22 mouse cellular contexts compared by ENCODE assay signal in the genomic region with DNA sequence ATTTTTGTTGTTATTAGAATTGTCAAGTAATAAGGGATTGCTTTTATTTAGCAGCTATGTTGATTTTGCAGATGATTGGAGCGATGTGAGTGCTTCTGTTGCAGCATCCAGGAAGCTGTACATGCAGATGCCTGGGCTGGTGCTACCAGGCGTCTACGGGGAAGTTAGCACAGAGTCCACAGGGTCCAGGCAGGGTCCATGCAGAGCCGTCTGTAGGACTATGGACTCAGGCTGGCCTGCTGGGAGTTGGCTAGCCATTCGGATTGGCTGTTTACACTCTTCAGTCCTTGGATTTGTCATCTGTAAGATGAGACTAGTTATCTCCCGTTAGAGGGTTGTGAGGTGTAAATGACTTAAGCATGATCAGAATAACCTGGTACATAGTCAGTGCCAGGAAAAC. TPM values are rescaled to one million over a fixed set of nuclear protein-coding genes. Genes with fewer than 3 reads are reported as not detected.
DNase-seq lines count a peak whose midpoint lies in the region; ATAC-seq and TF ChIP-seq lines count a peak whose summit lies in the region.
"Had no signal": no experiment of that assay in that cellular context is flagged by ENCODE, and none has a peak within 500 bp of the region (broad histone marks: within the 10 kb centered on the region; RNA-seq: fewer than 3 reads in every experiment).

No protein-coding gene starts in this region.

- ATAC-seq in kidney, postnatal 0 days (replicated peaks; ENCODE audit: low FRiP score, low read depth), result peak; percentile 80
- peak; percentile 66 for ATAC-seq in liver, embryonic 11.5 days (replicated peaks; ENCODE audit: low FRiP score)
- ATAC-seq: forebrain, postnatal 0 days; midbrain, embryonic 16.5 days had no signal

- peak overlapping the region; percentile 67; the same call in 1 of the 2 replicates for H3K27ac ChIP-seq in gastrocnemius, adult 2 months
- H3K27ac ChIP-seq in kidney, postnatal 0 days, result no peak overlapping the region
- H3K27ac ChIP-seq in liver, embryonic 11.5 days (ENCODE audit: low read depth, low read length), result no peak overlapping the region
- H3K27ac ChIP-seq: forebrain, embryonic 10.5 days; hindbrain, embryonic 14.5 days had no signal

- H3K9me3 ChIP-seq in kidney, postnatal 0 days (replicated peaks; ENCODE audit: low read length), result no peaks in the 10 kb centered on the region
- H3K9me3 ChIP-seq in liver, embryonic 11.5 days (ENCODE audit: control insufficient read depth, low read length), result no peaks in the 10 kb centered on the region
- H3K9me3 ChIP-seq: forebrain, embryonic 10.5 days; G1E had no signal

- no peaks in the 10 kb centered on the region for H3K27me3 ChIP-seq in kidney, postnatal 0 days (ENCODE audit: insufficient read depth, low read length)
- no peaks in the 10 kb centered on the region for H3K27me3 ChIP-seq in liver, embryonic 11.5 days (replicated peaks; ENCODE audit: control insufficient read depth, insufficient read depth, low read length)

- no peak for TF ChIP-seq CTCF in gastrocnemius, adult 2 months (IDR thresholded peaks at IDR 0.05)
- TF ChIP-seq CTCF in kidney, postnatal 0 days (IDR thresholded peaks at IDR 0.05; ENCODE audit: low read depth), result no peak

- intact Hi-C loops in gastrocnemius, adult 2 months (cut with DNase I), result no loop called here

- H3K36me3 ChIP-seq in kidney, postnatal 0 days (ENCODE audit: insufficient read depth, low read length), result peaks cover 35% of the 10 kb centered on the region
- H3K36me3 ChIP-seq in liver, embryonic 11.5 days (ENCODE audit: control insufficient read depth, insufficient read depth, low read length), result peaks cover 41% of the 10 kb centered on the region

- no peaks in the 10 kb centered on the region for H3K4me1 ChIP-seq in kidney, postnatal 0 days (replicated peaks; ENCODE audit: insufficient read depth, low read length)
- H3K4me1 ChIP-seq in liver, embryonic 11.5 days (replicated peaks; ENCODE audit: control insufficient read depth, insufficient read depth, low read length), result no peaks in the 10 kb centered on the region; the same call in 1 of the 2 replicates
- H3K4me1 ChIP-seq: forebrain, embryonic 10.5 days had no signal

- no peak overlapping the region for H3K4me2 ChIP-seq in kidney, postnatal 0 days (ENCODE audit: low read length)
- H3K4me2 ChIP-seq in liver, embryonic 11.5 days, result no peak overlapping the region
- H3K4me2 ChIP-seq: hindbrain, embryonic 14.5 days; lung, embryonic 14.5 days had no signal

- WGBS in kidney, postnatal 0 days, result 84% methylated on average over 6 of the region's 6 CpGs
- whole genome bisulfite sequencing in liver, embryonic 11.5 days, result 79% methylated on average over 6 of the region's 6 CpGs

- DNase-seq in gastrocnemius, adult 2 months, result peak; percentile 42
- no peak for DNase-seq in gastrocnemius, postnatal 10 days
- no peak for DNase-seq in kidney, postnatal 0 days (ENCODE audit: low spot score)
- DNase-seq in liver, embryonic 11.5 days (ENCODE audit: low spot score), result no peak
- peak; percentile 27 for DNase-seq in skeletal muscle tissue, adult 2 months (ENCODE audit: low read depth, low spot score)
- DNase-seq in adrenal gland, adult 8-10 months, result no peak
- DNase-seq in adrenal gland, postnatal 25 days, result no peak
- no peak for DNase-seq in T-cell, adult 2 months (ENCODE audit: low spot score)
- DNase-seq: adrenal gland, postnatal 36 days; cerebellum, adult 11-12 months; forebrain, postnatal 0 days; heart, adult 18-20 months; heart, postnatal 36 days; lung, embryonic 14.5 days; lung, postnatal 36 days; spleen, adult 18-20 months; thymus, postnatal 4 days had no signal

- no peak overlapping the region for H3K9ac ChIP-seq in kidney, postnatal 0 days (ENCODE audit: low read depth, low read length)
- no peak overlapping the region for H3K9ac ChIP-seq in liver, embryonic 11.5 days (ENCODE audit: low read depth, low read length)
- H3K9ac ChIP-seq: forebrain, postnatal 0 days; hindbrain, embryonic 14.5 days; lung, embryonic 14.5 days had no signal

- no peak overlapping the region for H3K4me3 ChIP-seq in gastrocnemius, adult 2 months
- no peak overlapping the region for H3K4me3 ChIP-seq in kidney, postnatal 0 days (replicated peaks; ENCODE audit: low read depth, low read length)
- H3K4me3 ChIP-seq in liver, embryonic 11.5 days (ENCODE audit: low read depth, low read length), result no peak overlapping the region
- H3K4me3 ChIP-seq: forebrain, embryonic 10.5 days had no signal

RNA-seq across cellular contexts. Expression of gene Ndc1, which starts 11.4 kb away (rescaled TPM):
- 1 to 10 TPM; 6.0 to 8.4 TPM for total RNA-seq in gastrocnemius, adult 2 months (2021)
- 1 to 10 TPM; 8.0 to 8.4 TPM for total RNA-seq in gastrocnemius, postnatal 10 days (2021)
- 19.0 and 21.1 TPM in 2 replicates for polyA plus RNA-seq in kidney, postnatal 0 days (2015; fragmentation: Nextera tagmentation; extraction: Ambion mirVana)
- 47.4 and 53.2 TPM in 2 replicates for polyA plus RNA-seq in liver, embryonic 11.5 days (2014; fragmentation: Nextera tagmentation; extraction: Ambion mirVana)
- total RNA-seq in adrenal gland, adult 8-10 months (2022), result 10 to 100 TPM in 3 of 4 experiments, 1 to 10 TPM in 1; 8.9 to 15.1 (median 11.9) TPM
- 12.3 and 14.2 TPM in 2 replicates for total RNA-seq in adrenal gland, postnatal 25 days (2021)

RNA-seq across cellular contexts. Expression of gene Glis1, which starts 55.4 kb away (rescaled TPM):
- under 1 TPM; 0.15 to 0.20 TPM for total RNA-seq in gastrocnemius, adult 2 months (2021)
- 1 to 10 TPM in 1 of 2 experiments, under 1 TPM in 1; 0.93 to 1.4 TPM for total RNA-seq in gastrocnemius, postnatal 10 days (2021)
- polyA plus RNA-seq in kidney, postnatal 0 days (2015; fragmentation: Nextera tagmentation; extraction: Ambion mirVana), result 5.5 and 7.4 TPM in 2 replicates
- polyA plus RNA-seq in liver, embryonic 11.5 days (2014; fragmentation: Nextera tagmentation; extraction: Ambion mirVana), result 1.2 and 1.5 TPM in 2 replicates
- 1 to 10 TPM in 1 of 4 experiments, under 1 TPM in 3; 0.32 to 2.6 (median 0.79) TPM for total RNA-seq in adrenal gland, adult 8-10 months (2022)
- 0.79 TPM in 1 of 2 replicates, not detected in the other for total RNA-seq in adrenal gland, postnatal 25 days (2021)
- total RNA-seq: neutrophil, adult 5-6 weeks had no signal

Comparison
In these comparisons a context has a peak if more than half of its experiments do, and no peak if none do; other contexts are left out.
1. DNase-seq: peak in gastrocnemius, adult 2 months (single experiment) and skeletal muscle tissue, adult 2 months (single experiment); none in gastrocnemius, postnatal 10 days (single experiment), kidney, postnatal 0 days (single experiment), liver, embryonic 11.5 days (single experiment), adrenal gland, adult 8-10 months (single experiment), adrenal gland, postnatal 25 days (single experiment) and T-cell, adult 2 months (single experiment).